Mouse (Mus musculus): ENCODE data around the gene Bpifa1. TPM values are rescaled to one million over a fixed set of nuclear protein-coding genes. Genes with fewer than 3 reads are reported as not detected.

Bpifa1 gene
- polyA plus RNA-seq, 1 experiment: not detected

DNA sequence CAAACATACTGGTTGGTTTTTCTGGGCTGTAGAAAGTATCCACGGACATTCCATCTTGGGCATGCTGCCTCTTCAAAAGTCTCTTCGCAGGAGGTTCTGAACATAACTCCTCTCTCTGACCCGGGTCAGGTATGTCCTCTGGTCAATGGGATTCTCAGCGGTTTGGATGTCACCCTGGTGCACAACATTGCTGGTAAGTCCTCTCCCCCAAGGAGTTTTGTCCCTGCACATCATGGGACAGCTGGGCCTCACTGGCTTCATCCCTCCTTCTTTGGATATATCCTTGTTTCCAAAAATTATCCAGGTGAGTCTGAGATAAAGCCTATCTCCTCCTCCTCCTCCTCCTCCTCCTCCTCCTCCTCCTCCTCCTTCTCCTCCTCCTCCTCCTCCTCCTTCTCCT is 4.8 kb downstream of the Bpifa1 start:
- Histone ChIP-seq H3ac (ENCODE audit: control insufficient read depth, insufficient read length) (no peak overlapping the region), H3K27me3 (ENCODE audit: control insufficient read depth, insufficient read depth, insufficient read length) (no peaks in the 10 kb centered on the region), H3K36me3 (ENCODE audit: control insufficient read depth, insufficient read depth) (no peaks in the 10 kb centered on the region), H3K4me2 (ENCODE audit: low read depth) (no peak overlapping the region), H3K79me2 (ENCODE audit: control insufficient read depth, insufficient read depth) (no peaks in the 10 kb centered on the region), H3K4me3 (no peak overlapping the region)
- TF ChIP-seq TCF12 (IDR thresholded peaks at IDR 0.05; ENCODE audit: insufficient read depth, poor library complexity, severe bottlenecking): no peak

DNA sequence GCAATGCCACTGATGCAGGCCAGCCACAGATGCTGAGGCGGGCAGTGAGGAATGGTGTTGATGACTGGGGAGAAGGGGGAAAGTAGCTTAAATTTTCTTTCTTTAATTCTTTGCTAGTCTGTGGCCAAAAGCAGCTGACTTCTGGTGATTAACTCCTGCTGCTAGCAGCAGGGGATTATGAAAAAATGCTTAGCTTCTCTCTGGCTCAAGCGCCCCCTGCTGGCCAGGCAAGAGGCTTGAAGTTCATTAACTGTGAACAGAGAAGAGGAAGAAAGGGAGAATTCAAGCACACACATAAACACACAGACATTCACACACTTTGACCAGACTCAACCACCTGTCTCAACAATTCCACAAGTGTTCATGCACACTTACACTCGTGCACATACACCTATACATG is 15.8 kb downstream of the Bpifa1 start:
- H3K4me2 ChIP-seq (ENCODE audit: low read depth): no peak overlapping the region
- TF ChIP-seq MAX (IDR thresholded peaks at IDR 0.05; ENCODE audit: low read depth) (no peak), TCF12 (IDR thresholded peaks at IDR 0.05; ENCODE audit: insufficient read depth, poor library complexity, severe bottlenecking) (no peak), POLR2AphosphoS2 (IDR thresholded peaks at IDR 0.05; ENCODE audit: insufficient read length, low read depth) (no peak), REST (IDR thresholded peaks at IDR 0.05; ENCODE audit: insufficient read depth, insufficient read length) (no peak), E2F4 (IDR thresholded peaks at IDR 0.05; ENCODE audit: insufficient read depth) (no peak), POLR2A (IDR thresholded peaks at IDR 0.05; ENCODE audit: insufficient read length, low read depth) (no peak), MYOD1 (IDR thresholded peaks at IDR 0.05; ENCODE audit: control insufficient read depth in 1 of 3, insufficient read length in 2 of 3, low read depth in 2 of 3) (no peak), USF1 (IDR thresholded peaks at IDR 0.05; ENCODE audit: low read depth) (no peak), MYOG (IDR thresholded peaks at IDR 0.05; ENCODE audit: control insufficient read depth in 1 of 3, insufficient read depth in 1 of 3, insufficient read length in 2 of 3, low read depth in 2 of 3) (no peak), CEBPB (IDR thresholded peaks at IDR 0.05; ENCODE audit: insufficient read depth, poor library complexity, severe bottlenecking) (no peak), SRF (IDR thresholded peaks at IDR 0.05; ENCODE audit: control insufficient read depth, insufficient read length, low read depth) (no peak), TCF3 (IDR thresholded peaks at IDR 0.05; ENCODE audit: insufficient read length, low read depth) (no peak)
- H3K36me3 ChIP-seq (ENCODE audit: control insufficient read depth, insufficient read depth): no peaks in the 10 kb centered on the region
- H3K27me3 ChIP-seq (ENCODE audit: control insufficient read depth, insufficient read depth, insufficient read length): no peaks in the 10 kb centered on the region
- no peak overlapping the region for H3ac ChIP-seq (ENCODE audit: control insufficient read depth, insufficient read length)
- no peak overlapping the region for H3K4me3 ChIP-seq
- no peaks in the 10 kb centered on the region for H3K79me2 ChIP-seq (ENCODE audit: control insufficient read depth, insufficient read depth)

DNA sequence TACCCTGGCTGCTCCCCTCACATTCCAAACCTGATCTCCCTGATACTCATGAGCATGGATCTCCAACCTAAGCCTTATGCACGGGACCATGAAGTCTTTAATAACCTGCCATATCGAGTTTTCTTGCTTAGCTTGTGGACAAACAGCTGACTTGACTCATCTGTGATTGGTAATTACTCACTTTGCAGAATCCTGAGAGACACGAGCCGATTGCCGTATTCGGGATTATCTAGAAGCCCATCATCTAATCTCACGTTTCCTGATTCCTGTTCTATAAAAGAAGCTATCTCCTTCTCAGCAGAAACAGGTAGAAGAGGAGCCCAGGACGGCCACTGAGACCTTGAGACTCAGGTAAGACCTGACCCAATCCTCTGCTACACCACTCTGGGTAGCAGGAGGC is 19.6 kb downstream of the Bpifa1 start, which contains the start of gene Bpifa5:
TSS of gene Bpifa5 (plus strand) at position 301 of the 400 bp plus-strand sequence.
- Histone ChIP-seq H3K79me2 (ENCODE audit: control insufficient read depth, insufficient read depth) (no peaks in the 10 kb centered on the region), H3K4me3 (no peak within 1 kb of the TSS), H3K4me2 (ENCODE audit: low read depth) (no peak within 1 kb of the TSS), H3K27me3 (ENCODE audit: control insufficient read depth, insufficient read depth, insufficient read length) (no peaks in the 10 kb centered on the region), H3K36me3 (ENCODE audit: control insufficient read depth, insufficient read depth) (no peaks in the 10 kb centered on the region), H3ac (ENCODE audit: control insufficient read depth, insufficient read length) (no peak within 1 kb of the TSS)
- TF ChIP-seq E2F4 (IDR thresholded peaks at IDR 0.05; ENCODE audit: insufficient read depth): no peak
- TF ChIP-seq TCF3 (IDR thresholded peaks at IDR 0.05; ENCODE audit: insufficient read length, low read depth): no peak
- no peak for TF ChIP-seq TCF12 (IDR thresholded peaks at IDR 0.05; ENCODE audit: insufficient read depth, poor library complexity, severe bottlenecking)
- TF ChIP-seq CEBPB (IDR thresholded peaks at IDR 0.05; ENCODE audit: insufficient read depth, poor library complexity, severe bottlenecking): no peak
- no peak for TF ChIP-seq USF1 (IDR thresholded peaks at IDR 0.05; ENCODE audit: low read depth)
- TF ChIP-seq POLR2A (IDR thresholded peaks at IDR 0.05; ENCODE audit: insufficient read length, low read depth): no peak
- TF ChIP-seq POLR2AphosphoS2 (IDR thresholded peaks at IDR 0.05; ENCODE audit: insufficient read length, low read depth): no peak

DNA sequence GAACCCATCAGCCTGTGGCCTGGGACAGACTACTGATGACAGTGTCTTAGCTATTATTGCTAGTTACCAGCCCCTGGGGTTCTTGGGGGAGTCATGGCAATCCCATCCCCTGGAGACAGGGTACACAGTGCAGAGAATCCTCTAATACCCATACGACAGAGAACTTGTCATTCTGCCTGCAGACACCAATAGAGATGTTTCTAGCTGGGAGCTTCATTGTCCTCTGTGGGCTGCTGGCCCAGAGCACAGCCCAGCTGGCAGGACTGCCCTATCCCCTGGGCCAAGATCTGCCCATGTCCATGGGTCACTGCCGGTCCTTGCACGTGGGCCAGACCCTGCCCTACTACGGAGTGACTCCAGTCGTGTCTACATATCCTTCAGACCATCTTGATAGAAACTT is 20.6 kb downstream of the Bpifa1 start:
- Histone ChIP-seq H3K27me3 (ENCODE audit: control insufficient read depth, insufficient read depth, insufficient read length) (no peaks in the 10 kb centered on the region), H3K79me2 (ENCODE audit: control insufficient read depth, insufficient read depth) (no peaks in the 10 kb centered on the region), H3K4me3 (no peak overlapping the region), H3K36me3 (ENCODE audit: control insufficient read depth, insufficient read depth) (no peaks in the 10 kb centered on the region), H3K4me2 (ENCODE audit: low read depth) (no peak overlapping the region), H3ac (ENCODE audit: control insufficient read depth, insufficient read length) (no peak overlapping the region)
- TF ChIP-seq USF1 (IDR thresholded peaks at IDR 0.05; ENCODE audit: low read depth): no peak
- TF ChIP-seq MYOG (IDR thresholded peaks at IDR 0.05; ENCODE audit: control insufficient read depth in 1 of 3, insufficient read depth in 1 of 3, insufficient read length in 2 of 3, low read depth in 2 of 3): no peak
- TF ChIP-seq MAX (IDR thresholded peaks at IDR 0.05; ENCODE audit: low read depth): no peak
- no peak for TF ChIP-seq REST (IDR thresholded peaks at IDR 0.05; ENCODE audit: insufficient read depth, insufficient read length)
- TF ChIP-seq SRF (IDR thresholded peaks at IDR 0.05; ENCODE audit: control insufficient read depth, insufficient read length, low read depth): no peak
- no peak for TF ChIP-seq E2F4 (IDR thresholded peaks at IDR 0.05; ENCODE audit: insufficient read depth)
- no peak for TF ChIP-seq POLR2A (IDR thresholded peaks at IDR 0.05; ENCODE audit: insufficient read length, low read depth)
- no peak for TF ChIP-seq TCF3 (IDR thresholded peaks at IDR 0.05; ENCODE audit: insufficient read length, low read depth)

DNA sequence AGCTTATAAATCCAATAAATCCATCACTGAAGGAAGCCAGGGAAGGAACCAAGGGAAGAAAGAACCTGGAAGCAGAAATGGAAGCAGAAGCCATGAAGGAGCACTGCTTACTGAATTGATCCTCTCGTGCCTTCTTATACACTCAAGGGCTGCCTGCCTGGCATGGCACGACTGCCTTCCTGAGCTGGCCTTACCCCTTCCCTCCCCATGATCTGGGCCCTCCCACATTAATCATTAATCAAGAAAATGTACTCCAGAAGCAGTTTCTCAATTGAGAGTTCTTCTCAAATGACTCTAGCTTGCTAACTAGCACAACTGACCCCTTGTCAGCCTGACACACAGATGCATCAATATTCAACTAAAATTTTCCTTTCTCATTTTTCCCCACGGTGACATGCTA is 26.5 kb downstream of the Bpifa1 start:
- no peak overlapping the region for H3K4me3 ChIP-seq
- H3K79me2 ChIP-seq (ENCODE audit: control insufficient read depth, insufficient read depth): no peaks in the 10 kb centered on the region
- H3K4me2 ChIP-seq (ENCODE audit: low read depth): no peak overlapping the region
- TF ChIP-seq MYOG (IDR thresholded peaks at IDR 0.05; ENCODE audit: control insufficient read depth in 1 of 3, insufficient read depth in 1 of 3, insufficient read length in 2 of 3, low read depth in 2 of 3): no peak
- no peak for TF ChIP-seq TCF12 (IDR thresholded peaks at IDR 0.05; ENCODE audit: insufficient read depth, poor library complexity, severe bottlenecking)
- TF ChIP-seq SRF (IDR thresholded peaks at IDR 0.05; ENCODE audit: control insufficient read depth, insufficient read length, low read depth): no peak
- TF ChIP-seq MAX (IDR thresholded peaks at IDR 0.05; ENCODE audit: low read depth): no peak
- TF ChIP-seq E2F4 (IDR thresholded peaks at IDR 0.05; ENCODE audit: insufficient read depth): no peak
- TF ChIP-seq POLR2A (IDR thresholded peaks at IDR 0.05; ENCODE audit: insufficient read length, low read depth): no peak
- TF ChIP-seq POLR2AphosphoS2 (IDR thresholded peaks at IDR 0.05; ENCODE audit: insufficient read length, low read depth): no peak
- TF ChIP-seq TCF3 (IDR thresholded peaks at IDR 0.05; ENCODE audit: insufficient read length, low read depth): no peak
- no peak for TF ChIP-seq REST (IDR thresholded peaks at IDR 0.05; ENCODE audit: insufficient read depth, insufficient read length)
- no peak for TF ChIP-seq USF1 (IDR thresholded peaks at IDR 0.05; ENCODE audit: low read depth)
- no peak for TF ChIP-seq CEBPB (IDR thresholded peaks at IDR 0.05; ENCODE audit: insufficient read depth, poor library complexity, severe bottlenecking)
- no peak for TF ChIP-seq MYOD1 (IDR thresholded peaks at IDR 0.05; ENCODE audit: control insufficient read depth in 1 of 3, insufficient read length in 2 of 3, low read depth in 2 of 3)
- H3ac ChIP-seq (ENCODE audit: control insufficient read depth, insufficient read length): no peak overlapping the region
- no peaks in the 10 kb centered on the region for H3K27me3 ChIP-seq (ENCODE audit: control insufficient read depth, insufficient read depth, insufficient read length)
- no peaks in the 10 kb centered on the region for H3K36me3 ChIP-seq (ENCODE audit: control insufficient read depth, insufficient read depth)

All from myocyte (in vitro differentiated cells).